In genomic region chr5:72902312-72902711, GRCm38 (mm10) we compare ENCODE assay signal across 22 mouse cellular contexts. TPM values are rescaled to one million over a fixed set of nuclear protein-coding genes. Genes with fewer than 3 reads are reported as not detected.
DNase-seq lines count a peak whose midpoint lies in the region; ATAC-seq and TF ChIP-seq lines count a peak whose summit lies in the region.
"Had no signal": no experiment of that assay in that cellular context is flagged by ENCODE, and none has a peak within 500 bp of the region (broad histone marks: within the 10 kb centered on the region; RNA-seq: fewer than 3 reads in every experiment).

No protein-coding gene starts in this region.

- no peak overlapping the region for H3K4me2 ChIP-seq in lung, postnatal 0 days (replicated peaks; ENCODE audit: low read depth, low read length)
- H3K4me2 ChIP-seq: hindbrain, embryonic 15.5 days; kidney, embryonic 15.5 days; limb, embryonic 12.5 days; liver, embryonic 12.5 days had no signal

- peak; percentile 30; the same call in 1 of the 2 replicates for ATAC-seq in lung, postnatal 0 days
- ATAC-seq: intestine, embryonic 16.5 days; liver, embryonic 12.5 days; midbrain, embryonic 16.5 days had no signal

- no peak overlapping the region for H3K4me3 ChIP-seq in gastrocnemius, adult 2 months
- H3K4me3 ChIP-seq in lung, postnatal 0 days (ENCODE audit: low read depth, low read length) = no peak overlapping the region
- H3K4me3 ChIP-seq: hindbrain, embryonic 15.5 days; kidney, embryonic 15.5 days; limb, embryonic 12.5 days; liver, embryonic 12.5 days had no signal

- H3K9me3 ChIP-seq in lung, postnatal 0 days (ENCODE audit: low read length) = no peaks in the 10 kb centered on the region
- H3K9me3 ChIP-seq: hindbrain, embryonic 15.5 days; kidney, embryonic 15.5 days; limb, embryonic 12.5 days; liver, embryonic 12.5 days had no signal

- no peak for DNase-seq in gastrocnemius, adult 2 months
- DNase-seq in gastrocnemius, postnatal 36 days = no peak
- peak; percentile 63 for DNase-seq in lung, postnatal 0 days (ENCODE audit: low spot score)
- DNase-seq in lung, postnatal 4 days = no peak
- peak; percentile 99 for DNase-seq in R1 (ENCODE audit: low read depth, low spot score)
- DNase-seq in B cell, adult 2 months = no peak
- no peak for DNase-seq in adrenal gland, adult 18-20 months (ENCODE audit: low spot score in 2 of 2)
- DNase-seq: adrenal gland, postnatal 10 days; cerebellum, adult 11-12 months; cerebellum, postnatal 25 days; embryo, embryonic 11 days; heart, postnatal 36 days; lung, adult 2 months; lung, postnatal 36 days; right cerebral cortex, postnatal 4 days; thymus, adult 2 months had no signal

- H3K4me1 ChIP-seq in lung, postnatal 0 days (ENCODE audit: insufficient read depth, low read depth, low read length) = no peaks in the 10 kb centered on the region
- H3K4me1 ChIP-seq: hindbrain, embryonic 15.5 days; kidney, embryonic 15.5 days; limb, embryonic 12.5 days had no signal

- no peak for TF ChIP-seq CTCF in gastrocnemius, adult 2 months (IDR thresholded peaks at IDR 0.05)
- TF ChIP-seq CTCF in lung, postnatal 0 days (IDR thresholded peaks at IDR 0.05) = no peak

- peak overlapping the region; percentile 91 for H3K27ac ChIP-seq in gastrocnemius, adult 2 months
- peak overlapping the region; percentile 33; the same call in 1 of the 2 replicates for H3K27ac ChIP-seq in lung, postnatal 0 days (ENCODE audit: low read length)
- H3K27ac ChIP-seq: hindbrain, embryonic 15.5 days; kidney, embryonic 15.5 days; limb, embryonic 12.5 days; liver, embryonic 12.5 days had no signal

- 52% methylated on average over 3 of the region's 3 CpGs for WGBS in lung, postnatal 0 days

- H3K36me3 ChIP-seq in lung, postnatal 0 days (ENCODE audit: insufficient read depth, low read length) = no peaks in the 10 kb centered on the region
- H3K36me3 ChIP-seq: hindbrain, embryonic 15.5 days; kidney, embryonic 15.5 days; limb, embryonic 12.5 days; liver, embryonic 12.5 days had no signal

- no peaks in the 10 kb centered on the region for H3K27me3 ChIP-seq in lung, postnatal 0 days (replicated peaks; ENCODE audit: insufficient read depth, low read length)
- H3K27me3 ChIP-seq: hindbrain, embryonic 15.5 days; kidney, embryonic 15.5 days; limb, embryonic 12.5 days; liver, embryonic 12.5 days had no signal

- intact Hi-C loops in gastrocnemius, adult 2 months (cut with DNase I) = no loop called here
- intact Hi-C loops in gastrocnemius, postnatal 36 days (cut with DNase I) = no loop called here

- H3K9ac ChIP-seq in lung, postnatal 0 days (replicated peaks; ENCODE audit: low read depth) = no peak overlapping the region
- H3K9ac ChIP-seq: hindbrain, embryonic 15.5 days; kidney, embryonic 15.5 days; limb, embryonic 12.5 days; liver, embryonic 12.5 days had no signal

- no peak for TF ChIP-seq EP300 in lung, postnatal 0 days (IDR thresholded peaks at IDR 0.05)

RNA-seq across cellular contexts. Expression of gene Slain2, which starts 11.8 kb away (rescaled TPM):
- 100 to 1,000 TPM; 113 TPM for total RNA-seq in gastrocnemius, adult 2 months (2021)
- total RNA-seq in gastrocnemius, postnatal 36 days (2021) = 100 to 1,000 TPM in 1 of 2 experiments, 10 to 100 TPM in 1; 92.9 to 101 TPM
- 13.4 and 14.1 TPM in 2 replicates for polyA plus RNA-seq in lung, postnatal 0 days (2015; fragmentation: Nextera tagmentation; extraction: Ambion mirVana)
- 10 to 100 TPM; 54.9 to 60.7 TPM for total RNA-seq in adrenal gland, adult 18-20 months (2021)

RNA-seq across cellular contexts. Expression of gene Tec, which starts 34.0 kb away (rescaled TPM):
- 1 to 10 TPM; 1.2 to 1.4 TPM for total RNA-seq in gastrocnemius, adult 2 months (2021)
- 1 to 10 TPM; 1.3 to 1.9 TPM for total RNA-seq in gastrocnemius, postnatal 36 days (2021)
- 4.2 and 4.6 TPM in 2 replicates for polyA plus RNA-seq in lung, postnatal 0 days (2015; fragmentation: Nextera tagmentation; extraction: Ambion mirVana)
- total RNA-seq in adrenal gland, adult 18-20 months (2021) = 1 to 10 TPM; 2.0 to 2.5 TPM

Comparison
In these comparisons a context has a peak if more than half of its experiments do, and no peak if none do; other contexts are left out.
1. DNase-seq: peak in lung, postnatal 0 days (single experiment) and R1 (single experiment); none in gastrocnemius, adult 2 months (single experiment), gastrocnemius, postnatal 36 days (0 of 2), lung, postnatal 4 days (0 of 2), B cell, adult 2 months (0 of 2) and adrenal gland, adult 18-20 months (0 of 2).